13 mouse cellular contexts compared by ENCODE assay signal in the genomic region with DNA sequence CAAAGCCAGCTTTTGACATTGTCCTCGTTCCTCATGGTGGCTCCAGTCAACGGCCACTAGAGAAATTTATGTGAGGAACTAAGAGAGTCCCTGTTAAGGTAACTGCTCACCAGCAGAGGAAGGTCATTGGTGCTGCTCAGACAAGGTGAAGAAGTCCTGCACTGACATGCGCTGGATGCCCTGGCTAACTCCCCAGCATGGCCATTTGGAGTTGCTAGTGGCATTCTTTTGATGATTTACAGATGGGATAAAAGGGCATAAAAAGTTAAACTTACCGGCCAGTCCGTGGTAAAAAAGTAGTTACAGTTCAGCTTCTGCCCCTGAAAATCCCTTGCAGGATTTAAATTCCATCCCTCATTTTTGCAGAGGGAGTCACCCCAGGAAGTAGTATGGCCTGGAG.
"Had no signal": no experiment of that assay in that cellular context is flagged by ENCODE, and none has a peak within 500 bp of the region (broad histone marks: within the 10 kb centered on the region; RNA-seq: fewer than 3 reads in every experiment).

No protein-coding gene starts in this region.

- H3K9me3 ChIP-seq: limb, embryonic 12.5 days; liver, embryonic 13.5 days; midbrain, embryonic 12.5 days; neural tube, embryonic 13.5 days had no signal

- H3K36me3 ChIP-seq: limb, embryonic 12.5 days; liver, embryonic 13.5 days; midbrain, embryonic 12.5 days; neural tube, embryonic 13.5 days had no signal

- H3K4me2 ChIP-seq: limb, embryonic 12.5 days; liver, embryonic 13.5 days; midbrain, embryonic 12.5 days; neural tube, embryonic 13.5 days had no signal

- H3K27me3 ChIP-seq: neural tube, embryonic 13.5 days had no signal

- H3K27ac ChIP-seq: limb, embryonic 12.5 days; liver, embryonic 13.5 days; midbrain, embryonic 12.5 days; neural tube, embryonic 13.5 days had no signal

- H3K4me1 ChIP-seq: liver, embryonic 13.5 days; neural tube, embryonic 13.5 days had no signal

- H3K4me3 ChIP-seq: limb, embryonic 12.5 days; liver, embryonic 13.5 days; midbrain, embryonic 12.5 days; neural tube, embryonic 13.5 days had no signal

- H3K9ac ChIP-seq: limb, embryonic 12.5 days; liver, embryonic 13.5 days; liver, postnatal 0 days; midbrain, embryonic 12.5 days; neural tube, embryonic 13.5 days had no signal

- DNase-seq: layer of hippocampus, postnatal 36 days; liver; liver, embryonic 13.5 days; liver, postnatal 0 days; retina, postnatal 1 day; right cerebral cortex, postnatal 4 days; spleen, adult 18-20 months; thymus, adult 18-20 months; thymus, postnatal 14 days had no signal

- ATAC-seq: liver, postnatal 0 days; midbrain, embryonic 16.5 days had no signal
